Mouse (Mus musculus) naive thymus-derived CD4-positive, alpha-beta T cell, adult 2 months (primary cell): Measurements from ENCODE around the gene Rerg.

Source experiments
- DNase-seq: peaks from one replicate; pipeline ENCODE4 v3.0.0-alpha.2; 2011; ENCODE audit warnings: low read depth

Gene Rerg

DNA sequence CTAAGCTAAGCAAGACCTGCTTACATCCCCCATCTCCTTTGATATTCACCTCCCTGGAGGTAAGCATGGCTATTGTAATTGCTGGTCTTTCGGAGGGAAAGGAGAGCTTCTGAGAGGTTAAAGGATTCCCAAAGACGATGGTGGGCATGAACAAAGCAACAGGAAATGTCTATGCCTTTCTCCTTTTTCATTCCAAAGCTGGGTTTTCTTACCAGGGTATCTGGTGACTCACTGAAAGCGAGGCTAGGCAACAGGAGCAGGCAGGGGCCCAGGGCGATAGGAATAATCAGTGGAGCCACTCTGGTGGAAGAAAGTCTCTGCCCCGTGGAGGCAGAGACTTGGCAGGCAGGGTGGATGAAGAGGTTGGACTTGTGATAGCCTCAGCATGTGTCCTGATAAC lies at the start of gene Rerg:
Gene Rerg (minus strand): TSS at position 272 of the 400 bp plus-strand sequence.
- DNase-seq = no peak

DNA sequence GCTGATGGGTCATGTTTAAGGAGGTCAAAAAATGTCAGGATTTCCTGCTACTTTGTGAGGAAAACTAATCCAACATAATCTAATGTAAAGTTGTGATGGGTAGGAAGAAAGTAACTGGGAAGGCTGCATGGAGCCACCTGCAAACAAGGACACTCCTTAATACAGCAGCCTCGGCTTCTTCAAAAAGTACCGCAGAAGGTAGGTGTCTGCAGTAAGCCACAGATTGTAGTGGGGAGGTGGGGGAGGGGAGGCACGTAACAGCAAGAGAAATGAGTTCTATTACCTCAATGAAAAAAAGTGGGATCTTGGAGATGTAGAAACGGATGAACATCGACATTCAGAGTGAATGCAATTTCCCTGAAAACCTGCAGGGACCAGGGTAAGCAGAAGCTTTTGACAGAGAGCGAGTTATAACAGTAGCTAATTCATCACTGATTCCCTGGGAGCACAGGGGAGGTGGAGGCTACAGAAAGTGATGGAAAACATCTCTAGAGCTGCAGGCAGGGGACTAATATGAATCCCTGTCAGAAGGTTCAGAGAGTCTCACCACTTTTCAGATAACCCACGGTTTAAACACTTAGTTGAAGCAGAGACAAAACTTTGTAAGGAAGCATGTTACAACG lies 47.7 kb upstream of the Rerg start:
- no peak for DNase-seq

DNA sequence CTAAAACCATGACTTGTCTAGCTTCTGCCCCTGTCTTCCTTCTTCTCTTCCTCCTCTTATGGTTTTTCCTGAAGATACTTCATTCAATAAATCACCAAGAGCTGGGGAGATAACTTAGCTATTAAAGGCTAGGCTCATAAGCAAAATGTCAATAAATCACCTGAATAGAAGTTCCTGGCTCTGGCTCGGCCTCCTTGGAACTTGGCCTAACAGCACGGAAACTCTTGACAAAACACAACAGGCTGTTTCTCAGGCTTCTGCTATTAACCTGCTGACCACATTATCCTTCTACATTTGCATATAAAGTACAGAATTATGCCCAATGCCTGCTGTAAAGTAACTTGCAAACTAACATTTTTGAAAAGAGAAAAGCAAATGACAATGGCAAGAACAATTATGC lies 41.1 kb upstream of the Rerg start:
- DNase-seq = no peak

DNA sequence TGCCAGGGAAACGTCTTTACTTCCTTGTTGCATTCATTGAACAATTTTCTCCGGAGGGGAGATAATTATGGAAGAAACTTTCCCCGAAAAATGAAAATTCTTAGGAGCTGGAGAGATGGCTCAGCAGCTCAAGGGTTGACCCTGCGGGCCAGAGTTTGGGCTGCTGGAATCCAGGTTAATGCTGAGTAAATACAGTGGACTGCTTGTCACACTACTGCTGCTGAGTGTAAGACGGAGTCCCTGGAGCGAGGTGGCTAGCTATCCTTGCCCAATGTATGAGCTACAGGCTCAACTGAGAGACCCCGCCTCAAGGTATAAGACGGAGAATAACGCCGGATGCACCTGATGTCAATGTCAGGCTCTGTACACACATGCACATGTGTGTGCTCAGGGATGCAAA lies 40.7 kb upstream of the Rerg start:
- DNase-seq = no peak

DNA sequence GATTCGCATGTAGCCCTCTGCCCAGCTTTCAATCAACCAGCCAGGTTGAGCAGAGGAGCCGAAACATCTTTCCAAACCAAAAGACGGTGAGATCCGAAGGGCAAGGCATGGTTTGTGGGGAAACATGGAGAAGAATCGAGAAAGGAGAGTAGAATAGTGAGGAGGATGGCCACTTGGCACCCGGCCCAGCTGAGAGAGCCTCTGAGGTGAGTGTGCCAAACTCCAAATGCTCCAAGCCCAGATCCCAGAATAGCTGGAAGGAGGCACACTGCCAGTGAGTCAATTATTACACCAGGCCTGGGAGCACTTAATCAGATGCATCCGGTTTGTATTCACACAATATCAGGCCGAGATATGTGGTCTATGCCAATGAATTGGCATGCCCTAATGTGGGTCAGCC lies 39.7 kb upstream of the Rerg start:
- DNase-seq = no peak

DNA sequence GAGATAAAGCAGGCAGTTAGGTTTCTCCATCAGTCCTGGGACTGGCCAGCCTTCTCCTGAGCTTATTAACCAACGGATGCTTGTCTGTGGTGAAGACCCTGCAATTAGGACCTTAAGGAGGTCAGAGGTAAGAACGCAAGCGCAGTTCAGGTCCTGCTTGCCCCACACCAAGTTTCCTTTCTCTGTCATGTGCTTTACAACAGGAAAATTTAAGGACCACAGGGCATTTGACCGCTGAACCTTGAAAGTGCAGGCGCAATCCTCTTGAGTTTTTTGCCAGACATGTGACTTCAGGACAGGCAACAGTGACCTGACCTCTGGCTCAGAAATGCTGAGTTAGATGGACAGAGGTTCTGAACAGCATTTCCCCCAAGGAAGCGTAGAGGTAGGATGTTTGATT lies 36.8 kb upstream of the Rerg start:
- DNase-seq = no peak

DNA sequence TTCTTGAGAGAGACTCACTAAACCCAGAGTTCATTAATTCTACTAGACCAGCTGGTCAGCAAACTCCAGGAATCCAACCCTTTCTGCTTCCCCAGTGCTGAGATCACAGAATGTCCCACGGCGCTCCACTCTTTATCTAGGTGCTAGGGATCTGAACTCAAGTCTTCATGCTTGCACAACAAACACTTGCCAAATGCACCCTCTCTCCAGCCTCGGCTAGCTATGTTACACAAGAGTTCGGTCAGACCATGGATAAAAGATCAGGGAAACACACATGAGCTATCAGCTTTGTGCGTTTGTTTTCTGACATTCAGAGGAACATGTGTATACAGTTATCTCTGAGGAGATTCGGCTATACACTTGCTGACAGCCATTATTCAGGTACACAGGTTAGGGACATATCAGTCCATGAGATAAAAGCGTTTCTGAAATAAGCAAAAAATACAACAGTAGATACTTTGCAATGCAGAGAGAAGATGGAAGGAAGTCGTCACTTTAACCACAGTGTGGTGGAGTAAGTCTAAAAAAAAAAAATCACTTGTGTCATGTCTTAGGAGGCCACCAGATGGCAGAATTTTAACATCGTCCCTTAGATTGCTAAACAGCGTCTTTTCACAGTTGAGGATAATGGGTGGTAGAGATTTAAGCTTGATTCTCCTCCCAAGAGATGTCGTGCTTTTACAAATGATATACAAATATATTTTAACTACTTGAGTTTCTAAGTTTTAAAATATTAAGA lies 35.5 kb upstream of the Rerg start:
- DNase-seq = peak; percentile 24

DNA sequence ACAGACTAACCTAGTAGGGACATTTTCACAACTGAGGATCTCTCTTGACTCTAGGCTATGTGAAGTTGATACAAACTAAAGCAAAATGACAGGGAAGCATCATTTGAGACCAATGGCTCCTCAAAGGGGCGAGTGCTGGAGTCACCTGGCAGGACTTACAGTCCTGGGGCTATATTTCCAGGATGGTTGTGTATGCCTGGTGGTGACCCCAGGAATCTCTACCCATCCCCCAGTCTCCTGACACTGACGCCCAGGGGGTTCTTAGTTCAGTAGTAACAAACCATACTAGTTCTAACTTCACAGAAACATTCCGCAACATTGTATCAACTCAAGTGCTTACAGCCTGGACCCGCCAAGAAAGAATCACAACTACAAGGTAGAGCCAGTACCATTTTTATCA lies 32.4 kb upstream of the Rerg start:
- DNase-seq = no peak

DNA sequence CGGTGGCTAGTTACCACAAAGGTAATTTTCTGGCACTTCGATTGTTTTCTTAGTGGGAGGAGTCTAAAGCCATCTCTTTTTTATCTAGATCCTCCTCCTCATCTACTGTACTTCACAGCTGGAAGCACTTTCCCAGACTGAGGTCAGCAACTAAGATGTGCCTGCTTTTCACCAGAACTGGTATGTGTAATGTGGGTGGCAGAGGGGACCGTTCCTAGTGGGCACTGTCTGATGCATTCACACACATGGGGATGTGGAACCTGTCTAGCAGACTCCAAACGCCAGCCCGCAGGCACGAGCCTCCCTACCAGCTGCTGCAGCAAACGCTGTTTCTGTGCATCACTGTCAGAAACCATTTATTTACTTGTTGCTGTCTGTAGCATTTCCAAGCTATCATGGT lies 31.3 kb upstream of the Rerg start:
- DNase-seq = no peak

DNA sequence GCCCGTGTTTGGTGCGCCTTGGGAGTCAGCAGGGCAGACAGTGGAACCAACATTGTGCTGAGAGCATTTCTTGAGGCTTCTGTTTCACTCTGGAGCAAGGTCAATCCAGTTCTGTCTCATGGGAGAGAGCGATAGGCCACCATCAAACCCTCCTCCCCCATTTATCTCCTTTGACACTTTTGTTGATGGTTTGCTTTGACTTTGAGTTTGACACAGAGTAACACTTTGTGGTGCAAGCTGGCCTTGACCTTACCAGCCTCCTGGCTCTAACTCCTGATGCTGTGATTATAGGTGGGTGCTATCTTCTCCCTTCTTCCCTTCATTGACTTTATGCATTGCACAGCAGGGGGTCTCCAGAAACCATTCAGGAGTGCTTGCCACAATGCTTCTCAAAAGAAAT lies 30.9 kb upstream of the Rerg start:
- DNase-seq = no peak

DNA sequence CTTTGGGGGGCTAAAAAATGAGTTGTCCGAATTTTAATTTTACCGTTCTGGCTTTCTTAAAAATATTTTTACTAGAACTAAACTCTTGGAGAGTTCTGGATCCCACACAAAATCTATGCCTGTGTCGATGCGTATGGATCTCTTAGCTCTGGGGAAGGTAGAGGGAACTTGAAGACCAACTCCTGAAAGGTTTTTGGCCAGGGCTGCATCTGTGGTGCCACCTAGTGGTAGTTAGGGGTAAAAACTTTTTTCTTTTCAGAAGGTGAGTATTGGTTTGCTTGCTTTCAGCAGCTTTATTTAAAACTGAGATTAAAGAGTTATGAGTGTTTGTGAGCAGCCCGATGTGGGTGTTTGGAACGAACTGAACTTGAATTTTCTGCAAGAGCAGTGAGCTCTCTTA lies 21.8 kb upstream of the Rerg start:
- DNase-seq = peak; percentile 45

DNA sequence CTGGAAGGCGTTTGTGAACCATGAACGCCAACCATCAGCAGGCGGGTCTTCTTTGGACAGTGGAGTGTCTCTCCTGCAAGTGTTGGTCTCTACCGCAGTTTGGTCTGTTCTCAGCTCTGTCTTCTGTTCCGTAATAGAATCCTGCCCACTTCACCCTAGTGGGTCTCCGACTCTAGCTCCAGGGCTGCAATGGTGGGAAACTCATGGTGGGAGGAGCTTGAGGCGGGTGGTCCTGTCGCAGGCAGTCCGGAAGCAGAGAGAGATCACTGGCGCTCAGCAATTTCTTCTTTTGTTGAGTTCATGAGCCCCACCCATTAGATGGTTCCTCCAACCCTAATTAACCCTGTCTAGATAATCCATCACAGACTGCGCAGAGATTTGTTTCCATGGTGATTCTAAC lies 20.7 kb upstream of the Rerg start:
- no peak for DNase-seq

DNA sequence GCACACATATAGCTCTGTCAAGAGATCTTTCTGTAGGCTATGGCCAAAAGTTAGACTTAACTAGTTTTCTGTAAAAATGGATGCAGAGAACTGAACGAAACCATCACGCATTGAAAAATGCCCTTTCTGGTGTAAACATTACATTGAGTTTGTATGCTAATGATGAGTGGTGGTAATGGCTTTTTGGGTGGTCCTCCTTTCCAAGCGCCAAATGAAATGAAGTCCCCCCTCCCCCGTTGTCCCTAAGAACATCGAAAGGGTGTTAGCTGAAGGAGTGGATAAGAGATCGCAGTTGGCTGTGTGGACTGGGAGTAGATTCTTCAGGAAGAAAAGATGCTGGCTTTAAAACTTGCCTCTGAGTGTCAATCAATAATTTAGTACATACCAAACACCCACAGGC lies 20.3 kb upstream of the Rerg start:
- no peak for DNase-seq

DNA sequence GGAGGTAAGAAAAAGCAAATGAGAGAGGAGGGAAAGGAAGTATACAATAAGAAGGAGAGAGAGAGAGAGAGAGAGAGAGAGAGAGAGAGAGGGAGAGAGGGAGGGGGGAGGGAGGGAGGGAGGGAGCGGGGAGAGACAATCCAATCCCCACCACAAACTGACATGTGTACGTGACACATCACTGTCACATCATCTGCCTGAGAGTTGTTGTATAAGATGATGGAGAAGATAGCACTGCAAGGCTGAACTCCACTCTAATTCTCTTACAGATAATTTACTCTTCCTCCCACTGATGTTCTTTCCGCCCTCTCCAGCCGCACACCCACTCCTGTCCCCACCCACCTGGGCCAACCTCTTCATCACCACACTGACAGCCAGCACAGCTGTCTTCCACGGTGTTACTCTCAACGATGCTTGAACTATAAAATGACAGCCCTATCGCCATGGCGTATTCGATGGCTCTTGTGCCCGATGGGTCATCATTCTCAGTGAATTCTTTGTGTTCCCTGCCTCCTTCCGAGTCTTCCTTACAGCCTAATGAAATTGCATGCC lies 18.2 kb upstream of the Rerg start:
- DNase-seq = no peak

DNA sequence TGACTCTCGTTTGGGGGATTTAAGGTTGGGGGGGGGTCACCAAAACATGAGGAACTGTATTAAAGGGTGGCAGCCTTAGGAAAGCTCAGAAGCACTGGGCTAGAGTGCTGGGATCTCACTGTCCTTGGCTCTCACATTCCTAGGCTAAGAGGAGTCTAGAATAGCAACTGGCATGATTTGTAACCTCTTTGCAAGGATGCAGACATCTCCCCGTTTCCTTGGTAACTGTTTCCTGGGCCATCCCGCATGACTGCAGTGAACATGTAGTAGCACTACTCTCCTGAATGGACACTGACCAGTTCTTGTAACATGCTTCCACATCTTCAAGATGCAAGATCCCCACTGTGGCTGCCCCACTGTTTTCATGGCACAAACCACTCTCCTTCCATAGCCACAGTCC lies 17.1 kb upstream of the Rerg start:
- DNase-seq = no peak

DNA sequence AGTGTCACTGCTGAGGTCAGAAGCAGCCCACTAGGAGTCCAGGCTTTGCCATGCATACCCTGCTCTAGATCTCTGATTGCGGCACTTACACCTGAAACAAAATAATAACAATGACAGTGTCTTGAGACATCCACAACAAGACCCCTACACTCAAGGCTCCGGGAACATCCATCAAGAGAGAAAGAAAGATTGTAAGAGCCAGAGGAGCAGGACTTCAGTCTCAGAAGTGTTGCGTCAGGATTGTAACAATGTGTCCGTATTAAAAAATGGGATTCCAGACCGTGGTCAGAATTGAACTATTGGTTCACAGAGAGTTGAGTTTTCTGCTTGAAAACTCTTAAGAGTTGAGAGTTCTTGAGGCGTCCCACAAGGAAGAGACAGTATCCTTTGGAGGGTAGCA lies 10.3 kb upstream of the Rerg start:
- no peak for DNase-seq

DNA sequence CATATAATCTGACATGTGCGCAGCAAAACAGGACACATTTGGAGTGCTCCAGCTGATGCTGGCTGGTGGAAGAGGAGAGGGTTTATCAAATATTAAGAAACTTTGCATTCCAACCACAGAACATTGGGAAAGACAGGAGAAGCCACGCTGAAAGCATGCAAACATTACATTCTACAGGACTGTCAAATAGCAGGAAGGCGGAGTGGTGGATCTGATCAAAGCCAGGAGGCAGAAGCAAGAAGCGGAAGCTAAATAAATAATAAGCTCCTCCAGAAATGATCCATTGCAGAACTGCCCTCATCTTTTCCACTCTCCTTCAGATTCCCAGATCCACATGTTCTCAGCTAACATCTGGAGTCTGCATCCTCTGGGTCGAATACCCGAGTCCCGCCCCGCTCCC lies 9.8 kb upstream of the Rerg start:
- DNase-seq = no peak

DNA sequence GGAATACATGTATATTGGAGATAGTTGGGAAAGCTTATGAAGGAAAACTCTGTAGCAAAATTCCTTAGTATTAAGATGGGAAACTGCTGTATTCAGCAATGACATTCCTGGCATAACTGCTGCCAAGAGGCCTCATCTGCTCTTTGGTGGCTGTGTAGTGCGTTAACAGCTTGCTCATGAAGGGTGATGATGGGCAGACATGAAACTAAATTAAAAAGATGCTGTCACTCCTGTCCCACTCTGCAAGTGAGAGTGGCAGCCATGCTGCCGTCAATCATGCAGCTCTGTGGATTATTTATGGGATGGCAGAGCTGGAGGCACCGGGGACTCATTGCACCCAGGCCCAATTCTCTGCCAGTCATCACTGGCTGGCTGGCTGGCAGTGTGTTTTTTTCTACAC lies 8.7 kb upstream of the Rerg start:
- no peak for DNase-seq

DNA sequence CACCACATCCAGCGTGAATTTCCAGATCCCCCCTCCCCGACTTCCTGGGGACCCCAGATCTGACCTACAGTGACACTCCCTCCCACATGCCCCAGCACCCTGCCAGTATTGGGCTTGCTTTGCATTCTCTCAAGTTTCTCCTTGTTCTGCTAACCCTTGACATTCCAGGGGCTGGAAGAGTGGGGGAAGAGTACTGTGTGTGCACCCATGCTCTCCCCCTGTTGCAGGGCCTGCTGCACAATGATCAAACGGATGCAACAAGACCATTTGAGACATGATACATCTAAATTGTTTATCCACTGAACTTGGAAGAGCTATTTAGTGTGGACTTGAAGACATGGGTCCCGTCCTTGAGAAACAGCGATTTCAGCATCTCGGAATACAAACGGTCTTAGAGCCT lies 349 bp upstream of the Rerg start:
- no peak for DNase-seq

DNA sequence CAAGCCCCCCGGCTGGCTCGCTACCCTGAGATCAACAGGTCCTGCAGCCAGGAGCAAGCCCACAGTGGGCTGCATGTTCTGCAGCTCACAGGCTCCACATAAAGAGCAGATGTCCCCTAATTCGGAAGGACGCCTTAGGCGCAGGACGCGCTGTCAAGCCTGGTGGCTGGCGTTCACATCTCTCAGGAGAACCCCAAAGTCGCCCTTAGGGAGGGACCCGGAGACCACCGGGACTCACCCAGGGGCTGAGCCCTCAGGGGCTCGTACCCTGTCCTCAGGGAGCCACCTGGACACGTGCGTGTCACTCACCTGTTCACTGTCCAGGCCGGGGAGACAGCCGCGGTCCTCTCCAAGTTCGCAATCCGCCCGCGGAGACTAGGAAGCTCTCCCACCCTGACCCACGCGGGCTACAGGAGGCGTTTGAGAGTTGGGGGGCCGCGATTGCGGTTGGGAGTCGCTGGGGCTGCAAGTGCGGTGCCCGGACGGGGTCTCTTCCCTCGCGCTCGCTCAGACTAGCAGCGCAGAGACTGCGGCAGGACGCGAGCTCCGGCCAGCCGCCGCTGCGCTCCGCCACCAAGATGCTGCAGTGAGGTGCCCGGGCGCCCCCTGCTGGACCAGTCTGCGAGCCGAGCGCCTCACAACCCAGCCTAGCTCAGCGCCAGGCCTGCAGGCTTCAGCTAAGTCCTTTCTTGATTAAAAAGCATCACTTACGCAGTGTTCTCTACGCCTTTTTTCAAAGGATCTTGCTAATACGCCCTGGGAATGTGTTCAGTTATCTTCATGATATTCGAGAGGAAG lies 927 bp downstream of the Rerg start:
- peak; percentile 60 for DNase-seq

DNA sequence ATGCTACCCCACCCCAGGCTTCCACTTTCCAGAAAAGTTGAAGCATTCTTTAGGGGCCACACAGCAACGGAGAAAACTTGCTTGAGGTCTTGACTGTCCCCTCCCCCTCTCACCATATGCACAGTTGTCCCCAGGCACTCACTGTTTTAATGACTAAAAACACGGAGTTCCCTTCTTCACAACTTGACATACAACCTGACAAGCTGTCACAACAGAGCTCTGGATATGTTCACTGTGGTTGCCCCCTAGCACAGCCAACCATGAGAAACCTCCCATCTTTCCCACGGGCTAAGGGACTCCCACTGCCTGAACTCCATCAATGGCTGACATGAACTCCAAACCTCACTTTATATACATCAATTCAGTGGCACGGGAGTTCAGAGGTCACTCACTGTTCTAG lies 3.5 kb downstream of the Rerg start:
- no peak for DNase-seq

DNA sequence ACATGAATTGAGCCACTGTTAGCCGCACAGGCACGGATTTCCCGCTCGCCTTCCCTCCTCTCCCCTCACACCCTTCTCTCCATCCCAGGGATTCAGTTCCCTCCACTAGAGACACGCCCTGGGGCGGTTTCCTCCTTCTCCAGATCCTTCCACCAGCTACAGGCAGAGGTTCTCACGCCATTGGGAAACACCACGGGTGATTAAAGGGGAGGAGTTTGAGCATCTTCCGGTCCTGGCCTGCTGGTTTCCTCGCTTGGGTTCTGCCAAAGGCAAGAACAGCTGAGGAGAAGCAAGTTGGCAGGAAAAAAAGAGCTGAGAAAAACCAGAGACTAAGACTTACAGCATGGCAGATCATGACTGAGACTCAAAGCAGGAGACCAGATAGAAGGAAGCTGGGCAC lies 6.7 kb downstream of the Rerg start:
- DNase-seq = no peak

DNA sequence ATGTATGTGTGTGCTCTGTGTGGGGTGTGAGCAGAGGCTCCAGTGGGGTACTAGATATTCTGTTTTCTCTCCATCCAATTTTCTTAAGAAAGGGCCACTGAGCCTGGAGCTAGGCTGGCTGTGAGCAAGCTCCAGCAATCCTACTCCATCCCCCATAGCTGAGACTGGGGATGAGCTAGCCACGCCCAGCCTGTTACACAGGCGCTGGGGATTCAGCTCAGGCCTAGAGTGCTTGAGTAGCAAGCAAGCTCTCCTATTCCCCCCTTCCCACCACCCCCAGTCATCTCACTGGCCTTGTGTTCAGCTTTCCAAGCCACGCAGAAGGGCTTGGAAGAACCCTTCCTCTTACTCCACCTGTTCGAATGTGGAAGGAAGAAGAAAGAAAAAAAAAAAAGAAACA lies 7.2 kb downstream of the Rerg start:
- no peak for DNase-seq
